Comparison of ENCODE assay signal across 8 mouse cellular contexts in genomic region chr10:97312509-97312908, GRCm38 (mm10).
DNase-seq lines count a peak whose midpoint lies in the region; ATAC-seq and TF ChIP-seq lines count a peak whose summit lies in the region.

No protein-coding gene starts in this region.

- TF ChIP-seq CTCF in left cerebral cortex, adult 2 months (IDR thresholded peaks at IDR 0.05), result no peak

- H3K4me3 ChIP-seq in left cerebral cortex, adult 2 months, result peak overlapping the region; percentile 55
- H3K4me3 ChIP-seq in embryonic facial prominence, embryonic 12.5 days, result peak overlapping the region; percentile 39
- H3K4me3 ChIP-seq in hindbrain, embryonic 16.5 days (ENCODE audit: low read length), result peak overlapping the region; percentile 48
- H3K4me3 ChIP-seq in midbrain, embryonic 10.5 days, result peak overlapping the region; percentile 61

- no peak for ATAC-seq in embryonic facial prominence, embryonic 12.5 days (ENCODE audit: insufficient number of reproducible peaks, insufficient read depth, low FRiP score, low TSS enrichment)
- peak; percentile 40 for ATAC-seq in hindbrain, embryonic 16.5 days
- no peak for ATAC-seq in inflammation-experienced regulatory T-cells, adult 6 months
- no peak for ATAC-seq in megakaryocyte-erythroid progenitor cell, adult 5-6 weeks (replicated peaks; ENCODE audit: low FRiP score, low TSS enrichment, poor library complexity, severe bottlenecking)

- H3K4me1 ChIP-seq in embryonic facial prominence, embryonic 12.5 days, result peaks cover 9% of the 10 kb centered on the region; the same call in 1 of the 2 replicates
- 0 out of 2 replicates have a peak, but pooled peaks cover 2% of the 10 kb centered on the region for H3K4me1 ChIP-seq in hindbrain, embryonic 16.5 days (ENCODE audit: control insufficient read depth, insufficient read depth, low read depth, low read length)
- H3K4me1 ChIP-seq in midbrain, embryonic 10.5 days, result peaks cover 15% of the 10 kb centered on the region; the same call in 1 of the 2 replicates

- no peaks in the 10 kb centered on the region for H3K36me3 ChIP-seq in embryonic facial prominence, embryonic 12.5 days
- no peaks in the 10 kb centered on the region for H3K36me3 ChIP-seq in hindbrain, embryonic 16.5 days (ENCODE audit: control insufficient read depth, insufficient read depth, low read length)
- H3K36me3 ChIP-seq in midbrain, embryonic 10.5 days, result no peaks in the 10 kb centered on the region

- H3K27ac ChIP-seq in left cerebral cortex, adult 2 months, result peak overlapping the region; percentile 92; the same call in 1 of the 2 replicates
- H3K27ac ChIP-seq in embryonic facial prominence, embryonic 12.5 days, result peak overlapping the region; percentile 96
- peak overlapping the region; percentile 7 for H3K27ac ChIP-seq in hindbrain, embryonic 16.5 days (ENCODE audit: low read depth, low read length)
- peak overlapping the region; percentile 93 for H3K27ac ChIP-seq in midbrain, embryonic 10.5 days (replicated peaks)

- H3K9me3 ChIP-seq in embryonic facial prominence, embryonic 12.5 days, result no peaks in the 10 kb centered on the region
- H3K9me3 ChIP-seq in hindbrain, embryonic 16.5 days (ENCODE audit: control insufficient read depth, low read length), result no peaks in the 10 kb centered on the region
- H3K9me3 ChIP-seq in midbrain, embryonic 10.5 days (replicated peaks), result no peaks in the 10 kb centered on the region

- H3K4me2 ChIP-seq in embryonic facial prominence, embryonic 12.5 days (replicated peaks), result peak overlapping the region; percentile 58
- H3K4me2 ChIP-seq in hindbrain, embryonic 16.5 days (ENCODE audit: low read length), result peak overlapping the region; percentile 82

- peak in 1 of 2 experiments; percentile 12 for DNase-seq in left cerebral cortex, adult 2 months (ENCODE audit: extremely low spot score in 1 of 2, low spot score in 2 of 2)
- no peak for DNase-seq in left cerebral cortex, adult 8-10 months (ENCODE audit: low spot score in 2 of 2)
- no peak for DNase-seq in midbrain, embryonic 10.5 days (ENCODE audit: low spot score)
- no peak for DNase-seq in cerebellum, postnatal 4 days (ENCODE audit: low spot score in 2 of 2)

- intact Hi-C loops in left cerebral cortex, adult 2 months (cut with DNase I), result loop anchor here (2.0 kb wide), 1 partner anchor 234 kb away; no protein-coding TSS in a partner anchor

- WGBS in embryonic facial prominence, embryonic 12.5 days, result 29% methylated on average over 12 of the region's 12 CpGs
- 14% methylated on average over 12 of the region's 12 CpGs for WGBS in hindbrain, embryonic 16.5 days
- WGBS in midbrain, embryonic 10.5 days, result 46% methylated on average over 12 of the region's 12 CpGs

- H3K9ac ChIP-seq in embryonic facial prominence, embryonic 12.5 days, result peak overlapping the region; percentile 54
- H3K9ac ChIP-seq in hindbrain, embryonic 16.5 days (ENCODE audit: low read depth, low read length), result peak overlapping the region; percentile 6; the same call in 1 of the 2 replicates

- H3K27me3 ChIP-seq in embryonic facial prominence, embryonic 12.5 days, result no peaks in the 10 kb centered on the region
- H3K27me3 ChIP-seq in hindbrain, embryonic 16.5 days (replicated peaks; ENCODE audit: control insufficient read depth, insufficient read depth, low read length), result no peaks in the 10 kb centered on the region
- no peaks in the 10 kb centered on the region for H3K27me3 ChIP-seq in midbrain, embryonic 10.5 days (ENCODE audit: low read depth, poor library complexity, severe bottlenecking)

Comparison
In these comparisons a context has a peak if more than half of its experiments do, and no peak if none do; other contexts are left out.
1. H3K27ac ChIP-seq: peak in every context shown above with its lines; median percentile 96 in embryonic facial prominence, embryonic 12.5 days; 93 in midbrain, embryonic 10.5 days; 92 in left cerebral cortex, adult 2 months; 7 in hindbrain, embryonic 16.5 days.